9 mouse cellular contexts compared by ENCODE assay signal in the genomic region with DNA sequence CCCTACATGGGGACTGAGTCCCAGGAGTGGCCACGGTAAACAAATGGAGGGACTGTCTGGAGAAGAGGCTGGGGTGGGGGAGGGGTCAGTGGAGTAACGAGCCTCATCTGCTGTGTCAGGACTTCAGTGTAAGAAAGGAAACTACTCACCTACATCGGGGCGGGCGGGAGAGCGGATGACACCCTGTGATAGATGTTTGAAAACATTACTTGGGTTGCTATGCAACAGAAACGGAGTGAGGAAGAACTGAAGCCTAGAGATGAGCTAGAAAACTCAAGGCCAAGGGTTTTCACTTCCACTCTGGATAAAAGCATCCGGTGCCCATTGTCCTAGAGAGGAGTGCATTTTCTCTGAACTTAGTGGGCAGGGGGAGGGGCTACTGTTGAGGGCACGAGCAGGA. TPM values are rescaled to one million over a fixed set of nuclear protein-coding genes. Genes with fewer than 3 reads are reported as not detected.
DNase-seq lines count a peak whose midpoint lies in the region; ATAC-seq and TF ChIP-seq lines count a peak whose summit lies in the region.
"Had no signal": no experiment of that assay in that cellular context is flagged by ENCODE, and none has a peak within 500 bp of the region (broad histone marks: within the 10 kb centered on the region; RNA-seq: fewer than 3 reads in every experiment).

No protein-coding gene starts in this region.

- H3K4me1 ChIP-seq in midbrain, embryonic 10.5 days: peaks cover 21% of the 10 kb centered on the region
- H3K4me1 ChIP-seq in midbrain, embryonic 15.5 days: no peaks in the 10 kb centered on the region
- H3K4me1 ChIP-seq in liver, postnatal 0 days (ENCODE audit: insufficient read depth): peaks cover 18% of the 10 kb centered on the region
- H3K4me1 ChIP-seq: embryonic facial prominence, embryonic 15.5 days had no signal

- H3K27ac ChIP-seq in midbrain, embryonic 10.5 days (replicated peaks): peak overlapping the region; percentile 17
- no peak overlapping the region for H3K27ac ChIP-seq in midbrain, embryonic 15.5 days
- peak overlapping the region; percentile 40; the same call in 1 of the 2 replicates for H3K27ac ChIP-seq in liver, postnatal 0 days (ENCODE audit: low read depth)
- H3K27ac ChIP-seq: embryonic facial prominence, embryonic 15.5 days had no signal

- 49% methylated on average over 9 of the region's 9 CpGs for WGBS in midbrain, embryonic 10.5 days
- WGBS in midbrain, embryonic 15.5 days: 39% methylated on average over 9 of the region's 9 CpGs
- 37% methylated on average over 9 of the region's 9 CpGs for WGBS in liver, postnatal 0 days (ENCODE audit: insufficient replicate concordance)

- no peak overlapping the region for H3K4me3 ChIP-seq in midbrain, embryonic 10.5 days
- no peak overlapping the region for H3K4me3 ChIP-seq in midbrain, embryonic 15.5 days
- H3K4me3 ChIP-seq in liver, postnatal 0 days (ENCODE audit: low read depth, low read length): no peak overlapping the region
- H3K4me3 ChIP-seq: embryonic facial prominence, embryonic 15.5 days had no signal

- no peaks in the 10 kb centered on the region for H3K27me3 ChIP-seq in midbrain, embryonic 10.5 days (ENCODE audit: low read depth, poor library complexity, severe bottlenecking)
- H3K27me3 ChIP-seq in midbrain, embryonic 15.5 days (replicated peaks): no peaks in the 10 kb centered on the region
- H3K27me3 ChIP-seq in liver, postnatal 0 days (ENCODE audit: insufficient read depth, low read length): no peaks in the 10 kb centered on the region
- H3K27me3 ChIP-seq: embryonic facial prominence, embryonic 15.5 days had no signal

- H3K4me2 ChIP-seq in midbrain, embryonic 15.5 days: no peak overlapping the region
- no peak overlapping the region for H3K4me2 ChIP-seq in liver, postnatal 0 days (ENCODE audit: low read depth, low read length)
- H3K4me2 ChIP-seq: embryonic facial prominence, embryonic 15.5 days had no signal

- no peaks in the 10 kb centered on the region for H3K36me3 ChIP-seq in midbrain, embryonic 10.5 days
- H3K36me3 ChIP-seq in midbrain, embryonic 15.5 days (replicated peaks): no peaks in the 10 kb centered on the region
- no peaks in the 10 kb centered on the region for H3K36me3 ChIP-seq in liver, postnatal 0 days (replicated peaks; ENCODE audit: insufficient read depth, low read length)
- H3K36me3 ChIP-seq: embryonic facial prominence, embryonic 15.5 days had no signal

- no peak for DNase-seq in midbrain, embryonic 10.5 days (ENCODE audit: low spot score)
- DNase-seq in brain, embryonic 14.5 days (ENCODE audit: low read depth): peak; percentile 30
- DNase-seq in liver, postnatal 0 days: peak; percentile 34
- peak; percentile 81 for DNase-seq in thymus, postnatal 0 days (ENCODE audit: low spot score)
- no peak for DNase-seq in gastrocnemius, postnatal 25 days
- DNase-seq in kidney, postnatal 36 days: no peak

- no peaks in the 10 kb centered on the region for H3K9me3 ChIP-seq in midbrain, embryonic 10.5 days (replicated peaks)
- H3K9me3 ChIP-seq in midbrain, embryonic 15.5 days: no peaks in the 10 kb centered on the region
- no peaks in the 10 kb centered on the region for H3K9me3 ChIP-seq in liver, postnatal 0 days (ENCODE audit: low read length)
- H3K9me3 ChIP-seq: embryonic facial prominence, embryonic 15.5 days had no signal

- no peak for TF ChIP-seq EP300 in liver, postnatal 0 days (IDR thresholded peaks at IDR 0.05; ENCODE audit: low read depth)

- TF ChIP-seq POLR2A in brain, embryonic 14.5 days (IDR thresholded peaks at IDR 0.05; ENCODE audit: borderline replicate concordance, extremely low read depth, insufficient read depth, insufficient read length, poor library complexity, severe bottlenecking): no peak

- ATAC-seq in midbrain, embryonic 15.5 days (replicated peaks): no peak
- peak; percentile 47 for ATAC-seq in liver, postnatal 0 days

- no peak for TF ChIP-seq CTCF in brain, embryonic 14.5 days (IDR thresholded peaks at IDR 0.05; ENCODE audit: borderline replicate concordance, extremely low read depth, insufficient read depth, insufficient read length)
- TF ChIP-seq CTCF in liver, postnatal 0 days (IDR thresholded peaks at IDR 0.05; ENCODE audit: low read depth): no peak

- H3K9ac ChIP-seq in midbrain, embryonic 15.5 days: no peak overlapping the region
- no peak overlapping the region for H3K9ac ChIP-seq in liver, postnatal 0 days (replicated peaks)
- H3K9ac ChIP-seq: embryonic facial prominence, embryonic 15.5 days had no signal

RNA-seq across cellular contexts. Expression of a gene that starts 6.3 kb away (rescaled TPM):
- 0.21 and 0.25 TPM in 2 replicates for polyA plus RNA-seq in midbrain, embryonic 10.5 days (2016; fragmentation: Nextera tagmentation; extraction: Ambion mirVana)
- 0.12 and 0.27 TPM in 2 replicates for polyA plus RNA-seq in midbrain, embryonic 15.5 days (2015; fragmentation: Nextera tagmentation; extraction: Ambion mirVana)
- 0.06 and 0.11 TPM in 2 replicates for polyA plus RNA-seq in brain, embryonic 14.5 days (2012; rRNA removed)
- polyA plus RNA-seq in liver, postnatal 0 days (2015; fragmentation: Nextera tagmentation; extraction: Ambion mirVana): 0.59 and 0.72 TPM in 2 replicates
- polyA plus RNA-seq in thymus, postnatal 0 days (2015; fragmentation: Nextera tagmentation; extraction: Ambion mirVana): 2.3 and 2.4 TPM in 2 replicates
- under 1 TPM; 0.23 to 0.27 TPM for total RNA-seq in gastrocnemius, postnatal 25 days (2021)
- total RNA-seq: liver, adult 2 months had no signal
- polyA plus RNA-seq: liver, adult 2 months had no signal

RNA-seq across cellular contexts. Expression of a gene that starts 29.4 kb away (rescaled TPM):
- 51.0 and 58.0 TPM in 2 replicates for polyA plus RNA-seq in midbrain, embryonic 10.5 days (2016; fragmentation: Nextera tagmentation; extraction: Ambion mirVana)
- 25.1 and 30.4 TPM in 2 replicates for polyA plus RNA-seq in midbrain, embryonic 15.5 days (2015; fragmentation: Nextera tagmentation; extraction: Ambion mirVana)
- 43.2 and 46.1 TPM in 2 replicates for polyA plus RNA-seq in brain, embryonic 14.5 days (2012; rRNA removed)
- polyA plus RNA-seq in liver, postnatal 0 days (2015; fragmentation: Nextera tagmentation; extraction: Ambion mirVana): 16.2 and 17.1 TPM in 2 replicates
- polyA plus RNA-seq in thymus, postnatal 0 days (2015; fragmentation: Nextera tagmentation; extraction: Ambion mirVana): 48.5 and 55.2 TPM in 2 replicates
- 10 to 100 TPM; 13.2 to 16.3 TPM for total RNA-seq in gastrocnemius, postnatal 25 days (2021)

RNA-seq across cellular contexts. Expression of a gene that starts 29.6 kb away (rescaled TPM):
- polyA plus RNA-seq in midbrain, embryonic 10.5 days (2016; fragmentation: Nextera tagmentation; extraction: Ambion mirVana): 196 and 221 TPM in 2 replicates
- polyA plus RNA-seq in midbrain, embryonic 15.5 days (2015; fragmentation: Nextera tagmentation; extraction: Ambion mirVana): 15.4 TPM in 2 replicates
- 20.4 and 31.9 TPM in 2 replicates for polyA plus RNA-seq in brain, embryonic 14.5 days (2012; rRNA removed)
- 41.4 and 45.4 TPM in 2 replicates for polyA plus RNA-seq in liver, postnatal 0 days (2015; fragmentation: Nextera tagmentation; extraction: Ambion mirVana)
- polyA plus RNA-seq in thymus, postnatal 0 days (2015; fragmentation: Nextera tagmentation; extraction: Ambion mirVana): 107 and 108 TPM in 2 replicates
- total RNA-seq in gastrocnemius, postnatal 25 days (2021): 1 to 10 TPM; 3.3 to 3.6 TPM

RNA-seq across cellular contexts. Expression of a gene that starts 40.5 kb away (rescaled TPM):
- polyA plus RNA-seq in midbrain, embryonic 10.5 days (2016; fragmentation: Nextera tagmentation; extraction: Ambion mirVana): 85.6 and 93.9 TPM in 2 replicates
- 96.7 and 98.0 TPM in 2 replicates for polyA plus RNA-seq in midbrain, embryonic 15.5 days (2015; fragmentation: Nextera tagmentation; extraction: Ambion mirVana)
- 63.3 and 66.5 TPM in 2 replicates for polyA plus RNA-seq in brain, embryonic 14.5 days (2012; rRNA removed)
- 62.4 and 68.5 TPM in 2 replicates for polyA plus RNA-seq in liver, postnatal 0 days (2015; fragmentation: Nextera tagmentation; extraction: Ambion mirVana)
- 132 and 144 TPM in 2 replicates for polyA plus RNA-seq in thymus, postnatal 0 days (2015; fragmentation: Nextera tagmentation; extraction: Ambion mirVana)
- 10 to 100 TPM; 28.4 to 29.4 TPM for total RNA-seq in gastrocnemius, postnatal 25 days (2021)

RNA-seq across cellular contexts. Expression of a gene that starts 54.5 kb away (rescaled TPM):
- 24.3 and 33.1 TPM in 2 replicates for polyA plus RNA-seq in midbrain, embryonic 10.5 days (2016; fragmentation: Nextera tagmentation; extraction: Ambion mirVana)
- polyA plus RNA-seq in midbrain, embryonic 15.5 days (2015; fragmentation: Nextera tagmentation; extraction: Ambion mirVana): 19.9 and 22.4 TPM in 2 replicates
- 21.6 and 29.5 TPM in 2 replicates for polyA plus RNA-seq in brain, embryonic 14.5 days (2012; rRNA removed)
- 67.0 and 81.2 TPM in 2 replicates for polyA plus RNA-seq in liver, postnatal 0 days (2015; fragmentation: Nextera tagmentation; extraction: Ambion mirVana)
- polyA plus RNA-seq in thymus, postnatal 0 days (2015; fragmentation: Nextera tagmentation; extraction: Ambion mirVana): 4.9 and 5.1 TPM in 2 replicates
- 1 to 10 TPM; 3.2 to 3.4 TPM for total RNA-seq in gastrocnemius, postnatal 25 days (2021)

Comparison
In these comparisons a context has a peak if more than half of its experiments do, and no peak if none do; other contexts are left out.
1. DNase-seq: peak in brain, embryonic 14.5 days (single experiment), liver, postnatal 0 days (single experiment) and thymus, postnatal 0 days (single experiment); none in midbrain, embryonic 10.5 days (single experiment), gastrocnemius, postnatal 25 days (single experiment) and kidney, postnatal 36 days (0 of 2).